Mouse (Mus musculus) left cerebral cortex, adult 2 months (tissue): ENCODE measurements around the gene Tiam1. TPM values are rescaled to one million over a fixed set of nuclear protein-coding genes. Genes with fewer than 3 reads are reported as not detected.

Experiments used
- DNase-seq, 2 experiments: peaks; one replicate each; pipeline ENCODE4 v3.0.0; 2021 to 2022; ENCODE audit warnings: low spot score in 2 of 2, mixed read lengths in 1 of 2; ENCODE audit errors: extremely low spot score in 1 of 2
- H3K27ac ChIP-seq: fragments of 200-600 bp; 2 replicates; pipeline ENCODE4 v1.8.1; 2022
- H3K4me3 ChIP-seq: fragments of 200-600 bp; 2 replicates; pipeline ENCODE4 v1.8.1; 2022
- CTCF ChIP-seq: fragments of 200-600 bp; IDR thresholded peaks from 2 replicates; pipeline ENCODE4 v1.8.1; 2022; ENCODE audit warnings: antibody characterized with exemption, mild to moderate bottlenecking, moderate library complexity
- intact Hi-C: fragments of 180-260 bp; cut with DNase I; formaldehyde crosslinking; loops from one replicate; pipeline ENCODE4 v1.15.1; 2025
- total RNA-seq, 2 experiments: library from RNA; stranded (reverse); gene quantifications; 2 replicates each; pipeline ENCODE4 v1.2.3; 2021

Tiam1 gene
- total RNA-seq, 2 experiments from 2014 or later, result 107 to 120 TPM

DNA sequence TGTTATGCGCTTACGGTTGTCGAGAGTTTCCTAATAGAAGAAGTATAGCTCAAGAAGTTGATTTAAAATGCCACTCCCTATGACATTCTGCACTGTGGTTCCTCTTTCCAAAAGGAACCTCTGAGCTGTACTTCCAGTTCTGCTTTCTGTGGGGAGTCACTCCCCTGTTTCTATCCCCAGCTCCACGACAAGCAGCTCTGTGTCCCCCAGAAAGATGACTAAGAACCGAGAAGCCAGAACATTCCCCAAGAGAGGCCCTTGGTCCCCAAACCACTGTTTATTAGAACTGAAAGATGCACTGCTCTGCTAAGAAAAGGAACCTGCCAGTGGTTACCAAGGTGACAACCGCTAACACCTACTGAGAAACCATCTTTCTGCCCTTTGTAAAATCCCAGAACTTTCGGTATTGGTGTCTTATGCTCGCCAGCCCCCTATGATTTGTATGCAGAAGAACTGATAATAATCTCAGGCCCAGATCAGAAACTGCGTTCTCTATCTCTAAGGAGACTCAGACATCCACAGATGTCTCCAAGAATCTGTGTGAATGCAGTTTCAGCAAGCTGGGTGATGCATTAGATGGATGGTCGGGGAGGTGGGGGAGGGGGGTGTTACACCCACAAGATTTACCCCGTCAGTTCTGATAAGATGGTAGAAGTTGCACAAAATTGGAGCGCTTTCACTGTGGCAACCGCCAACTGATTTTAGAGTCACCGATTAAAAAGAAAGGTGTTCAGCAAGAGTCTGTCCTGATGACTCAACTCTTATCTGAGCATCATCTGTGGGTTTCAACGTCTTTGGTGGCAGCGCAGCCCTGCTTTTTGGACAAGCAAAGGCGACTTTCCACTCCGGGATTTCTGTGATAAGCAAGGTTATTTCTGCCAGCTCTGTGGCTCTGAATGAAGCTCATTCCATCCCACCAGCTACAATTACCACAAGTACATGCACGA lies 294.6 kb downstream of the Tiam1 start:
- no peak for DNase-seq
- intact Hi-C loops, result loop anchor here (5.0 kb wide), 2 partner anchors 103 to 203 kb away; no protein-coding TSS in a partner anchor
- no peak overlapping the region; the same call in 1 of the 2 replicates for H3K27ac ChIP-seq
- no peak for TF ChIP-seq CTCF
- no peak overlapping the region for H3K4me3 ChIP-seq

DNA sequence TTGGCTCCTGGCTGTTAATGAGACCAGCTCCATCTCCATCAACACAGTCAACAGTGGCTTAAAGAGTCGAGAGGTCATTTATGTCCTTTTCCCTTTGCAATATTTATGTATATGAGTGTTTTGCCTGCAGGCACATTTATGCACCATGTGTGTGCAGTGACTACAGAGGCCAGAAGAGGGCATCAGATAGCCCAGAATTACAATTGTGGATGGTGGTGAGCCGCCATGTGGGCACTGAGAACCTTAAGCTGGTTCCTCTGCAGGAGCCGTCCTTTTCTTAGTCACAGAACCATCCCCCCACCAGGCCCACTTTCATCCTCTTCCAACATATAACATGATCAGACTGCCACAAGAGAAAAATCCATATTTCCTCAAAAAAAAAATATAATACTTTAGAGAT lies 295.4 kb downstream of the Tiam1 start:
- intact Hi-C loops, result loop anchor here (5.0 kb wide), 2 partner anchors 104 to 204 kb away; no protein-coding TSS in a partner anchor

DNA sequence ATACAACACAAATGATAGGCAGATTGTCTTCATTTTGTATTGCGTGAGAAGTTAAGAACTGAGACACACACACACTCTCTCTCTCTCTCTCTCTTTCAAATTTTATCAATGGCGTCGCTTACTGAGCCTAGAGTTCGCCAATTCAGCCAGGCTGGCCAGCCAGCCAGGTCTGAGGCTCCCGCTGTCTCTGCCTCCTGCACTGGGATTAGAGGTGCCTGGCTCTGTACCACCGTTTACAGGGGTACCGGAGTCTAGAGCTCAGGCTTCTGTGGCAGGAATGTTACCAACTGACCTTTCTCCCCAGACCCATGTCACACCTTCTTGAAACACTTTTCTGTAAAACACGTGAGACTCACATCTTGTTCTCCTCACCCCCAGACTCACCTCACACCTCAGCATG lies 298.1 kb downstream of the Tiam1 start:
- TF ChIP-seq CTCF, result no peak
- DNase-seq, result no peak
- intact Hi-C loops, result loop anchor here (5.0 kb wide), 2 partner anchors 107 to 207 kb away; no protein-coding TSS in a partner anchor
- Histone ChIP-seq H3K27ac (no peak overlapping the region), H3K4me3 (no peak overlapping the region)

More for the DNA sequence above, 295.4 kb downstream of the Tiam1 start:
- DNase-seq, result no peak
- Histone ChIP-seq H3K4me3 (no peak overlapping the region), H3K27ac (no peak overlapping the region)
- TF ChIP-seq CTCF, result no peak; the same call in 1 of the 2 replicates

DNA sequence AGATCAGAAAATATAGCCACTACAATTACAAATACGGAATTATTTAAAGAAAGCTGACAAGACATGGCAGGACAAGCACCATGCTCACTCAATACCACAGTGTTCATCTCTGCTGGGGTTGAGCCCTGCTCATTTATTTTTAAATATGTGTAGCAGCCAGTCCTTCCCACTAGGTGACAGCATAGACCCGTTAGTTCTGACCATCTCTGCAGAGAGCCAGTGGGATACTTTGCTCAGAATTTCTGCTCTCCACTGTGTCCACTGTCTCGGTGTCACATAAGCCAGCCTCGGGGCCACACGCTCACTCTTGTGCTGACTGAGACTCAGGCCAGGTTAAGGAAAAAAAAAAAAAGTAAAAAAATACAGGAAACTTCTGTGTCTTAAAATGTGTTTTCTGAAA lies 299.0 kb downstream of the Tiam1 start:
- intact Hi-C loops, result loop anchor here (1.0 to 5.0 kb wide), 3 partner anchors 53 to 342 kb away; no protein-coding TSS in a partner anchor
- Histone ChIP-seq H3K4me3 (no peak overlapping the region), H3K27ac (no peak overlapping the region)
- peak; percentile 40 to 60 for DNase-seq
- peak; percentile 81 for TF ChIP-seq CTCF

DNA sequence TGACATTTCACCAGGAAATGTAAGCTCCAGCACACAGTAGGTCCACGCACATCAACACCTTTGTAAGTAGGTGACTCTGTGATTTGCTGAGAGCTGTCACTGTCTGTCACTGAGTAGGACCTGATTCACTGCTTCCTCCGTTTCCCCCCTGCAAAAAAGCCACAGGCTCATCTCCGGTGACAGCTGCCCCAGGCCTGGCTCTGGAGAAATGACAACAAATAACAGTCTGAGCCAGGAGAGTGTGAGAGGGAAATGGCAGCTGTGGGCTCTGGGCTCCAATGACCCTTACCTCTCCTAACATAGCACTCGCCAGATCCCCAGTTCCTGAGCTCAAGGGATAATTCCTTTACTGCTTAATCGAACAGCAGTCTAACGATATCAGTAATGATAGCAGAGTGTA lies 301.7 kb downstream of the Tiam1 start:
- DNase-seq, result no peak
- no peak overlapping the region for H3K27ac ChIP-seq
- intact Hi-C loops, result loop anchor here (5.0 kb wide), 1 partner anchor 55 kb away; no protein-coding TSS in a partner anchor
- no peak overlapping the region for H3K4me3 ChIP-seq
- TF ChIP-seq CTCF, result no peak

DNA sequence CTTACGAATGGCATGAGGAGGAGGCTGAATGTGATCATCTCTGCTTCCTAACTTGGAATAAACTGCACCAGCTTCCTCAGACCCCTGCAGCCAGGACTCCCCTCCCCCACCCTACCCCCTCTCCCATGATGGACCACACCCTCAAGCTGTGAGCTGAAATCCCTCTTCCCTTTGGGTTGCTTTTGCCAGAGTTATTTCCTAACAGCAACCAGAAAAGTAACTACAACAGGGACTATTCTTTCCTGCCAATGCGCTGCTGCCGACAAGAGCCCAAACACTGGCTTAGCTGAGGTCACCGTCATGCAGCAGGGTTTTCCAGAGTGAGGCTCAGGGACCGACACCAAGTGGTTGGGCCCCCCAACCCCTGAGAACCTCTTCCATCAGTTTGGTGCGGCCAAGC lies 303.2 kb downstream of the Tiam1 start:
- DNase-seq, result no peak
- intact Hi-C loops, result loop anchor here (5.0 kb wide), 1 partner anchor 57 kb away; no protein-coding TSS in a partner anchor
- no peak overlapping the region for H3K27ac ChIP-seq
- no peak for TF ChIP-seq CTCF
- H3K4me3 ChIP-seq, result no peak overlapping the region

DNA sequence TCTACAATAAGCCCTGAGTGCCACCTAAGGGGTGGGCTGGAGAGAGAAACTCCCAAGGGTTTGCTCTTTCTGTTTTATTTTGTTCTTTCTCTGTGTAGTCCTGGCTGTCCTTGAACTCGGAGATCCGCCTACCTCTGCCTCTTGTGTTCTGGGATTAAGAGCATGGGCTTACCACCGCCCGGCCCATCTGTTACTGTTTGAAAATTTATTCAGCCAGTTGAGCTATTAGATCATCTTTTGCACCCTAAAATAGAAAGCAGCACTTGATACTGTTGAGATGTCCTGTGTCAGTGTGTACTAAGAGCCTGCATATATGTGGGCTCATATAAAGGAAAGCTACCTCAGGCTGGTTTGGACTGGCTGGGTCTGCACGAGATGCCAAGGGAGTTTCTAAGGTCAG lies 303.7 kb downstream of the Tiam1 start:
- no peak for DNase-seq
- no peak overlapping the region for H3K4me3 ChIP-seq
- H3K27ac ChIP-seq, result no peak overlapping the region
- intact Hi-C loops, result loop anchor here (5.0 kb wide), 1 partner anchor 57 kb away; no protein-coding TSS in a partner anchor
- no peak for TF ChIP-seq CTCF

DNA sequence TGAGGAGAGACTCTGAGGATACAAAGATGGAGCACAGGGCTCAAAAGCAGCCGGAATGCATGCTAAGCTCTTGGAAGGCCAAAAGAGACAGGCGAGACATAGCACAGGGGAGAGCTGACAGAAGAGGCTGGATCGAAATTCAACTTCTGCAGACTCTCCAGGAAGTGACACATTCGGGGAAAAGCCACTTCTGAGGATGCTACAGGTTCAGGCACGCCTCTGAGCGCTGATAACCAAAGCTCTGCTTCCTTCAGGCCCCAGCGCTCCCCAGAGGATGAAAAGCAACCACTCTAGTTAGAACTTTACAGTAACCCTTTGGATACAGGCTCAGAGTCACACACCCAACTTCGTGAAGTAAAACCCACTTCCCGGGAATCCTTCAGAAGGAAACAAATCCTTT lies 306.5 kb downstream of the Tiam1 start:
- no peak for TF ChIP-seq CTCF
- intact Hi-C loops, result no loop called here
- Histone ChIP-seq H3K27ac (no peak overlapping the region), H3K4me3 (no peak overlapping the region)
- DNase-seq, result no peak

DNA sequence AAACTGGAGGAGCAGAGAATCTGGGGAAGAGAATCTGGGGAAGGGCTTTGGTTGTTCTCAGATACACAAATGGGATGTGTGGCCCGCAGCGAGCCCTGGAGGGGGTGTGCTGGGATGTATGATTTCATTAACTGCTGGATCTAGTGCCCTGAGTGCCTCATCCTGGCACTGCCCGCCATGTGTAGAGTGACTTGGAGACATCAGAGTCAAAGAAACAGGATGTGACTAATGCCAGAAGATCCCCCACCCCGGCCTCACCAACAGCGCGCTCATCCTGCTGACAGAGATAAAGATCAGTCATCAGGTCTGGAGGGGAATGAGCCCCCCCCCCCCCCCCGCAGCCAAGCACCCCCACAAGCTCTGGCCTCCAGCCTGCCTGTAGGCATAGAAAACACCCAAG lies 308.0 kb downstream of the Tiam1 start:
- no peak for DNase-seq
- intact Hi-C loops, result no loop called here
- Histone ChIP-seq H3K4me3 (no peak overlapping the region), H3K27ac (no peak overlapping the region)
- no peak for TF ChIP-seq CTCF

DNA sequence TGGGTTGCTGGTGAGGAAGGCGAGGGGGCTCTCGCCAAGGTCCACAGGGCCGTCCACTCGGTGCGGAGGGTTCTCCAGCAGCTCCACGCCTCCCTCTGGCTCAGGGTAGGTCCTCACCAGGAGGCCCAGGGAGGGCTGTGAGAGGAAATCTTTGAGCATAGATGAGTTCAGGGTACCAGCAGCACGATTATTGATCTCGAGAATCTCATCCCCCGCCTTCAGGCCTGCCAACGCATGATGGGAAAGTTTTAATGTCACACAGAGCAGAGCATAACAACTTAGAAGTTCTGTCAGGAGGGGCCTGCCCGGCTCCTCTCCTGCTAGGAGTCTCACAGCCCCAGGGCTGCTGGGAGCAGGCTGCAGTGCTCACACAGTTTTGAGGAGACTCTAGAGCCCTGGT lies 310.6 kb downstream of the Tiam1 start:
- no peak overlapping the region for H3K4me3 ChIP-seq
- intact Hi-C loops, result no loop called here
- H3K27ac ChIP-seq, result no peak overlapping the region
- no peak for TF ChIP-seq CTCF
- DNase-seq, result no peak

DNA sequence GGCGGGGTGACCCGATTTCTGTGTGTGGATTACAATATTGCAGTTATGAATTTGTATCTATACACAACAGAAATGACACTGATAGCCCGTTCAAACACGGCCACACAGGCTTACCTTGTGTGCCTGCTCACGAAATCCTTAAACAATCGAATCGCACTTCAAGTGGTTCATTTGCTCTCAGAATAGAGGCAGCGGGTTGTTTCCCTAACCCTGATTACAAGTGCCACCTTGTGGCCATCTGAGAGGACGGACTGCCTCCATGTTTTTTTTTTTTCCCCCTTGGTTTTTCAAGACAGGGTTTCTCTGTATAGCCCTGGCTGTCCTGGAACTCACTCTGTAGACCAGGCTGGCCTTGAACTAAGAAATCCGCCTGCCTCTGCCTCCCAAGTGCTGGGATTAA lies 312.4 kb downstream of the Tiam1 start:
- Histone ChIP-seq H3K27ac (no peak overlapping the region; the same call in 1 of the 2 replicates), H3K4me3 (no peak overlapping the region)
- peak; percentile 75 for TF ChIP-seq CTCF
- intact Hi-C loops, result loop anchor here (1.0 kb wide), 1 partner anchor 57 kb away; no protein-coding TSS in a partner anchor
- DNase-seq, result peak; percentile 47 to 48

DNA sequence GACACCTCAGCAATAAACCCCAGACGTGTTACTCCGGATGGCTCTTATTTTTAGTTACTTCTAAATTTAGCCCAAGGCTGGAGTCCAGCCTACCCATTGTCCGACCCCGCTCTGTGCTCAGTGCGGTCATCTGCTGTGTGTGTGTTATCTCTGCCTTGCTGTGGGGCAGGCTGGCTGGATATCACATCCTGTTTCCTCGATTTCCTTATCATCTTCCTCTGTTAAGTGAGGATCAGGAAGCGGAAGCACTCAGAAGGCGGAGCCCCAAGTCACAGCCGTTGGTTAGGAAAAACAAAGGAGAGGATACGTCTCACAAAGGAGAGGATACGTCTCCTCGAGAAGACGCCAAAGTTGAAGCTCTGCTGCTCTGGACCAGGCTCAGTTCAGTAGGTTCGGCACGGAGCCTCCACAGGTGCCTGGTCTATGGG lies 313.3 kb downstream of the Tiam1 start:
- no peak for TF ChIP-seq CTCF
- peak overlapping the region; percentile 24; the same call in 1 of the 2 replicates for H3K27ac ChIP-seq
- intact Hi-C loops, result no loop called here
- H3K4me3 ChIP-seq, result no peak overlapping the region
- no peak for DNase-seq
